Mouse (Mus musculus): ENCODE measurements at regions not wholly inside any gene's neighbourhood (a gene's known extent, or its start where the extent isn't known, plus 50 kb on each side); places are given as distances from the start of the nearest gene placed in this dataset.

DNA sequence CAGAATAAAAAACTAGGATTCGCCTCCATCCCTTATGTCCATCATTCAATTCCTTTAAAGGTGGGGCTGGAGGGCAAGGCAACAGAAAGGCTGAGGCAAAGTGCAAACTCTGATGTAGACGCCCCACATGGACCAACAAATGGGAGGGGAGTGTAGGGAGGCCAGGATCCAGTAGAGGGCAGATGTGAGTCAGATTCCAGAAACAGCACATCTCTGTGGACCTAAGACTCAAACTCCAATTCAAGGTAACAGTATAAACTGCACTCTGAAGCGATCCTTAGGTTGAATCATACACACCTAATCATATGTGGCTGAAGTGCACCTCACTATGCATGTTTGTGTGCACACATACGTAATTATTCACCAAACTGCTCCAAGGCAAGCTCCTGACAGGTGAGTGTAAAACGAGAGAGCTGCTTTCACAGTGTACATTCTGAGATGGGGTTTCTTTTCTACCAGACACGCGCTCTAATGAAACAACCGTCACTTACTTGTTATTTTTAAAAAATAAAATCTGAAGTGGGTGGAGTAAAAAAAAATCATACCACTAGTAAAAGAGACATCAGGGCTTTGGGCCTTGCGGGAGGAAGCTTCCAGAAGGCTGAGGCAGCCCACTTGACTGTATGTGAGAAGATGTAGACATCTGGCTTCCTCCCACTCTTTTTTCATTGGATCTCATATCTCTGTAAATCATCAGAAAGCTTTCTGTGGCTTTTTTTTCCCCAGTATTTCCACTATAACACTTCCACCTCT lies 60.6 kb upstream of the Ssx2ip start:
- TF ChIP-seq CTCF (IDR thresholded peaks at IDR 0.05; ENCODE audit: borderline replicate concordance, insufficient read depth, low read length) (peak; percentile 48; the same call in 1 of the 2 replicates), POLR2A (IDR thresholded peaks at IDR 0.05; ENCODE audit: low read depth, low read length) (no peak)

Data from embryonic fibroblast, embryonic 13.5 days (primary cell).